Mouse (Mus musculus) small intestine, adult 2 months (tissue): Measurements from ENCODE around the gene Arih2.

Experiments
- CTCF ChIP-seq: fragments of 200-500 bp; IDR thresholded peaks from 2 replicates; pipeline ENCODE4 v1.5.1; 2012; ENCODE audit warnings: low read depth, mild to moderate bottlenecking, control low read depth, inconsistent platforms, low read length, moderate library complexity, mixed read lengths; ENCODE audit not compliant: insufficient replicate concordance, insufficient read length; ENCODE audit errors: extremely low read depth
- POLR2A ChIP-seq: fragments of 200-500 bp; IDR thresholded peaks from 2 replicates; pipeline ENCODE4 v1.6.1; 2012; ENCODE audit warnings: low read depth, mild to moderate bottlenecking, control low read depth, inconsistent platforms, low read length, moderate library complexity

DNA sequence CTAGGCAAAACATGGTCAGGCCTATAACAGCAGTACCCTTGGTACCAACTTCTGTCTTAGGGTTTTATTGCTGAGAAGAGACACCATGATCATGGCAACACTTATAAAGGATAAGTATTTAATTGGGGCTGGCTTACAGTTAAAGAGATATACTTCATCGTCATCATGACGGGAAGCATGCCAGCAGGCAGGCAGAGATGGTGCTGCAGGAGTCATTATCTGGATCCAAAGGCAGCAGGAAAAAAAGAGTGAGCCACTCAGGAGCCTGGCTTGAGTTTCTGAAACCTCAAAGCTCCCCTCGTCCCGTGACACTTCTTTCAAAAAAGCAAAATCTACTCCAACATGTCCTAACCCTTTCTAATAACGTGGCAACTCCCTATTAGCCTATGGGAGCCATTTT lies 16.8 kb downstream of the Arih2 start:
- TF ChIP-seq POLR2A (no peak), CTCF (no peak)
